Mouse (Mus musculus): ENCODE data around the gene Atp6v0b.

DNA sequence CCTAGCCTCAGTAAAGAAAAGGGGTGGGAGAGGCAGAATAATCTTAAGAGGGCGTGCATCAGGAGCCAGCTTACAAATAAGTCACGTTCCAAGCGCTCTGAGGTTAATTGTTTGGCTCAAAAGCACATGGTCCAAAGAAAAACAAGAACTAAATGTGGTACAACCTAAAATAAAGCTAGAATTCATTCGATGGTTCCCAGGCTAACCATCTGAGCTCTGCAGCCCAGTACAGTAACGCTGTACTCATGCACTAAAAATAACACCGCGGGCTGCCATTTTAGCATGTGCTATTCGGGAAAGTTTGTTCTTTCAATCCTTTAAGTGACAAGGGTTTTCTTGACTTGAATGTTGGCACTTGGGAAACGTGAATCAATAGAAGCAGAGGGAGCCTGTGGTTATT is 26.6 kb downstream of the Atp6v0b start:
- TF ChIP-seq POLR2A (IDR thresholded peaks at IDR 0.05; ENCODE audit: borderline replicate concordance, extremely low read depth, insufficient read depth, insufficient read length, poor library complexity, severe bottlenecking) (no peak), CTCF (IDR thresholded peaks at IDR 0.05; ENCODE audit: borderline replicate concordance, extremely low read depth, insufficient read depth, insufficient read length) (no peak)
